Mouse (Mus musculus) midbrain, embryonic 13.5 days (tissue): ENCODE measurements around the gene Mycbp2. TPM values are rescaled to one million over a fixed set of nuclear protein-coding genes. Genes with fewer than 3 reads are reported as not detected.

Experiments
- ATAC-seq: fragments of 200-750 bp; cut with Nextera tagmentation; 2 replicates; pipeline ENCODE4 v1.8.0; 2017; ENCODE audit warnings: mild to moderate bottlenecking, moderate TSS enrichment, moderate library complexity
- H3K27ac ChIP-seq: fragments of 300-500 bp; sonication (generic); 2 replicates; pipeline ENCODE4 v1.5.1; 2015; ENCODE audit warnings: inconsistent platforms, mild to moderate bottlenecking, moderate library complexity
- H3K27me3 ChIP-seq: fragments of 300-500 bp; sonication (generic); 2 replicates; pipeline ENCODE4 v1.6.1; 2015; ENCODE audit warnings: mild to moderate bottlenecking, inconsistent platforms
- H3K36me3 ChIP-seq: fragments of 300-500 bp; sonication (generic); 2 replicates; pipeline ENCODE4 v1.6.1; 2015; ENCODE audit warnings: mild to moderate bottlenecking, inconsistent platforms
- H3K4me1 ChIP-seq: fragments of 300-500 bp; sonication (generic); replicated peaks from 2 replicates; pipeline ENCODE4 v1.6.1; 2015; ENCODE audit warnings: inconsistent platforms
- H3K4me2 ChIP-seq: fragments of 300-500 bp; sonication (generic); replicated peaks from 2 replicates; pipeline ENCODE4 v1.6.1; 2015; ENCODE audit warnings: moderate library complexity, mild to moderate bottlenecking, inconsistent platforms
- H3K4me3 ChIP-seq: fragments of 300-500 bp; sonication (generic); replicated peaks from 2 replicates; pipeline ENCODE4 v1.5.1; 2015; ENCODE audit warnings: mild to moderate bottlenecking, inconsistent platforms
- H3K9ac ChIP-seq: fragments of 300-500 bp; sonication (generic); replicated peaks from 2 replicates; pipeline ENCODE4 v1.6.1; 2015; ENCODE audit warnings: mild to moderate bottlenecking, inconsistent platforms
- H3K9me3 ChIP-seq: fragments of 300-500 bp; sonication (generic); 2 replicates; pipeline ENCODE4 v1.6.1; 2016; ENCODE audit warnings: mild to moderate bottlenecking, inconsistent platforms
- WGBS: fragments of 180-500 bp; shearing (Covaris S2); methylation state at CpG from one replicate; pipeline ENCODE4 v1.1.7; 2015; 5-methylcytosine and 5-hydroxymethylcytosine counted together
- polyA plus RNA-seq: library from polyadenylated mRNA; unstranded; fragments of >200 nt; fragmentation: Nextera tagmentation; extraction: Ambion mirVana; gene quantifications from 2 replicates; pipeline ENCODE4 v1.2.1, GENCODE M21; 2015

The Mycbp2 gene
- polyA plus RNA-seq, 1 experiment from 2014 or later = 47.4 TPM

DNA sequence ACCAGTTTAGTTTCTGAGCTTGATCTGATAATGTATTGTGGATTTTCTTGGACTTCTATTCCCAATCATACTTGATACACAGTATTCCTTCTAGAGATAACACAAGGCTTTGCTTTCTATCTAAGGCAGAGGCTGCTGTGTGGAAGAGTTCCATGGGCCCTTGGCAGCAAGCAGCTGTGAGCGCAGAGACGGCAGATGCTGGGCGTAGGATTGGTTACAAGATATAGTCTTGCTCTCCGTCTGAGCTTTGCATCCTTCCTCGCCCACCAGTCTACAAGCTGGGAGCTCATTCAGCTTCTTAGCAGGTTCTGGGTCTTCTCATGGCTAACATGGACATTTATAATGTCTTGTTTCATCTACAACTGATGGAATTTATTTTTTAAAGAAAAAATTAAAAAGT is 196.5 kb downstream of the Mycbp2 start:
- no peak overlapping the region for H3K9ac ChIP-seq
- H3K36me3 ChIP-seq = peaks cover 64% of the 10 kb centered on the region
- 91% methylated on average over 5 of the region's 5 CpGs for WGBS
- ATAC-seq = no peak
- H3K27ac ChIP-seq = no peak overlapping the region
- no peaks in the 10 kb centered on the region for H3K9me3 ChIP-seq
- H3K27me3 ChIP-seq = no peaks in the 10 kb centered on the region
- no peak overlapping the region for H3K4me2 ChIP-seq
- no peak overlapping the region for H3K4me3 ChIP-seq
- no peaks in the 10 kb centered on the region for H3K4me1 ChIP-seq

DNA sequence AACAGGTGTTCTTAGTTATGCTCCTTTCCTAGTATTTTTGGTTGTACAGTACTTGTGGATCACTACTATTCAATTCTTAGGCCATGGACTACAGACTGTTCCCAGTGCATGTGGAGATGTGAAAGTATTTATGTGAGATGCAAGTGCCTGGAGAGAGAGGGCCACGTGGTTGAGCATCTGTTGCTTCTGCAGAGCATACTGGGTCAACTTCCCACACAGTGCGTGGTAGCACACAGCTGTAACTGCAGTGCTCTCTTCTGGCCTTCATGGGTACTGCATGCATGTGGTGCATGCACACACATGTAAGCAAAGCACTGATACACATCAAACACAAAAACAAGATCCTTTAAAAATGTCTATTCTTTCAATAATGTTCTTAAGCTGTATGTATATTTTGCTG is 214.6 kb downstream of the Mycbp2 start:
- no peak for ATAC-seq
- Histone ChIP-seq H3K4me3 (no peak overlapping the region), H3K36me3 (peaks cover 67% of the 10 kb centered on the region), H3K9ac (no peak overlapping the region), H3K27me3 (no peaks in the 10 kb centered on the region), H3K4me2 (no peak overlapping the region), H3K9me3 (no peaks in the 10 kb centered on the region), H3K4me1 (no peaks in the 10 kb centered on the region), H3K27ac (no peak overlapping the region)
- 91% methylated on average over 2 of the region's 2 CpGs for WGBS

DNA sequence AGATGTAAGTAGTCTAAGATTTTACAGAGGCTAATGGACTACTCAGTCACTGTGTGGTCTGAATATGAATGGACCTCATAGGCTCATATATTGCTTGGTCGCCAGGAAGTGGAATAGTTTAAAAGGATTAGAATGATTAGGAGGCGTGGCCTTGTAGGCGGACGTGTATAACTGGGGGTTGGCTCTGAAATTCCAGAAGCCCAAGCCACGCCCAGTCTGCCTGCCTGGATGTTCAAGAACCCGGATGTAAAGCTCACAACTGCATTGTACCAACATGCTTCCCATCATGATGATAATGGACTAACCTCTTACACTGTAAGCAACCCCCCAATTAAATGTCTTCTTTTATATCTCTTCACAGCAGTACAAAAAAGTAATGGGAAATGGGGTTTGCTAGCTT is 220.9 kb downstream of the Mycbp2 start:
- H3K27ac ChIP-seq = no peak overlapping the region
- H3K9me3 ChIP-seq = no peaks in the 10 kb centered on the region
- WGBS = 87% methylated on average over 6 of the region's 6 CpGs
- no peak overlapping the region for H3K9ac ChIP-seq
- peaks cover 75% of the 10 kb centered on the region for H3K36me3 ChIP-seq
- H3K4me1 ChIP-seq = no peaks in the 10 kb centered on the region
- no peak for ATAC-seq
- no peak overlapping the region for H3K4me2 ChIP-seq
- no peaks in the 10 kb centered on the region for H3K27me3 ChIP-seq
- H3K4me3 ChIP-seq = no peak overlapping the region

DNA sequence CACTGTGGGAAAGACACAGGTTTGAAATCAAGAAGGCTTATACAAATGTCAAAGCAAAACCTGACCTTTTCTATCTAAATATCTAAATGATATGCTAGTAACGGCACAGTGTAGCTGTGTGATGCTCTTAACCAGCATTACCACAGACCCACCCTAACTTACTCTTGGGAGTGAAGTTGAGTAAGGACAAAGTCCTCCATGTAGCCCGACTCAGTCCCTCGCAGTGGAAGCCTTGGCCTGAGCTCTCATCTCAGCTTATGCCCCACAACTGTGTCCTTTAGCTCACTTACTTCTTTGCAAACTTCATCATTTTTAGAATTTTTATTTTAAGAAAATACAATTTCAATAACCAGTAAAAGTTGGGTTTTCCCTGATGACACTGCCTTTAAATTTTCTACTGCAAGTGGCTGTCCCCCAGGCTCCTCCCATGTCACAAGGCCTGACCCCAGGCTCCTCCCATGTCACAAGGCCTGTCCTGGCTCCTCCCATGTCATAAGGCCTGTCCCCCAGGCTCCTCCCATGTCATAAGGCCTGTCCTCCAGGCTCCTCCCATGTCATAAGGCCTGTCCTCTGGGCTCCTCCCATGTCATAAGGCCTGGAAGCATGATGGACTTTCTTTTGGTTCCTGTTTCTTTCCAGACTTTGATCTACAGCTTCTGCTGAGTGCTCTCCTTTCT is 231.5 kb downstream of the Mycbp2 start:
- Histone ChIP-seq H3K4me3 (no peak overlapping the region), H3K4me2 (no peak overlapping the region), H3K27ac (no peak overlapping the region), H3K9ac (no peak overlapping the region), H3K9me3 (no peaks in the 10 kb centered on the region), H3K36me3 (peaks cover 65% of the 10 kb centered on the region), H3K27me3 (no peaks in the 10 kb centered on the region), H3K4me1 (no peaks in the 10 kb centered on the region)
- WGBS = 96% methylated on average over 3 of the region's 3 CpGs
- no peak for ATAC-seq

DNA sequence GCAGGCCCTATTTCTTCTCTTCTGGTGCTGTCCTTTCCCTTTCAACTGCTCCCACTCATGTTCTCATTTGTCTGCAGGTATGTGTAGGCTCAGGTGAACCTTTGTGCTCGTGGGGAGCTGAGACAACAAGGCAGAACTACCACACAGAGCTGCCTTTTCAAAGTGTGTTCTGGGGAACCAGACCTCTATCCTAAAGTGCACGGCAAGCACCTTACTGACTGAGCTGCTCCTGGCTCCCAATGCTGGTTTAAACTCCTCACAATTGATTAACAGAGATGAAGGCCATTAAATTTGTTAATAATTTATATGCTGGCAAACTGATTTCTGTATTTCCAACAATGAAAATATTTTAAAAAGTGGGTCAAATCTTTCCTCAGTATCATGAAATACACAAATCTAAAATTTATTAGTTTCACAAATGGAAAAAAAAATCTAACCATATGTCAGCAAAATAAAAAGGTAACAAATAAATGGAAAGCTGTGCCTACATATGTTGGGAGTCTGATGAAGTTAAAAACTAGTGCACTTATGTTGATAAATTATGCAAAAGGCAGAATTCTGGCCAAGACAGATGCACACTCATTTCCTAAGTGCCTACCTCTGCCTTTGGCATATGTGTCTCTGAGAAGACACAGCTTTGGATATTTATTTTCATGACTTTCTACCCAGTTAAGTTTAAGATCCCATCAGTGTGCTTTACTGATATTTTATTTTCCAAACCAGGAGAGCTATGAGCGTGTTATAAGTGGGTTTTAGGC is 233.8 kb downstream of the Mycbp2 start:
- no peak for ATAC-seq
- no peak overlapping the region for H3K4me3 ChIP-seq
- 90% methylated on average over 3 of the region's 3 CpGs for WGBS
- no peak overlapping the region for H3K9ac ChIP-seq
- no peaks in the 10 kb centered on the region for H3K9me3 ChIP-seq
- H3K4me1 ChIP-seq = no peaks in the 10 kb centered on the region
- H3K27me3 ChIP-seq = no peaks in the 10 kb centered on the region
- H3K27ac ChIP-seq = no peak overlapping the region
- peaks cover 49% of the 10 kb centered on the region for H3K36me3 ChIP-seq
- no peak overlapping the region for H3K4me2 ChIP-seq

DNA sequence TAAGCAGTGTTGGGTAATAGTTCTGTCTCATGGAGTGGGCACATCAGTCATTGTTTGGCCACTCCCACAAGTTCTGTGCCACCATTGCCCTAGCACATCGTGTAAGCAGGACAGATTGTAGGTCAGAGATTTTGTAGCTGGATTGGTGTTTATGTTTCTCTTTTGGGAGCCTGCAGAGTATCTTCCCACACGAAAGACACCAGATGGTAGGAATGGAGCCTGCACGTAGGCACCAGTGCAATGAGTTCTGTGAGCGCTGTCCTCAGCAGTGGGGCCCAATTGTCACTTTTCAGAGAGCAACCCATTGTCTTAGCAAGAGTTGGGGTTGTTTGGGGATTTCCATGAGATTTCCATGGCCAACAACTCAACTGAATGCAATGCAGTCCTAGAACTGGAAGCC is 236.6 kb downstream of the Mycbp2 start:
- Histone ChIP-seq H3K36me3 (peaks cover 22% of the 10 kb centered on the region), H3K27ac (no peak overlapping the region), H3K4me1 (no peaks in the 10 kb centered on the region), H3K9me3 (no peaks in the 10 kb centered on the region), H3K9ac (no peak overlapping the region), H3K4me3 (no peak overlapping the region), H3K27me3 (no peaks in the 10 kb centered on the region), H3K4me2 (no peak overlapping the region)
- no peak for ATAC-seq
- WGBS = 89% methylated on average over 4 of the region's 4 CpGs

DNA sequence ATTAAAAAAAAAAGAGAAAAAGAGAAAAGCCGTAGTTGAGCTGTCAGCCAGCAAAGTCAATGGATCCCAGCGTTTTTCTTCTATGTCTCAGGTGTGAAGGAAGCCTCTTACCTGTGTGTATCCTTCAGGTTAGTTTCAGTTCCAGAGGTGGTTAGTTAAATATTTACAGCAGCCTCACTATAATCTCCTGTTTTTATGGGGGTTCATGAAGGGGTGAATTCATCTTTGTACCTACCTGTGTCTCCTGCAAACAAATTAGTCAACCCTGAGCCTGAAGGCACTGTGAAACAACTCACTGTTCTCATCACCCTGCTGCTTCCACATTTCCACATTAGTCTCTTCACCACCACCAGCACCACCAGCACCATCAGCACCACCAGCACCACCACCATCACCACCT is 240.3 kb downstream of the Mycbp2 start:
- Histone ChIP-seq H3K36me3 (no peaks in the 10 kb centered on the region), H3K9ac (no peak overlapping the region), H3K9me3 (no peaks in the 10 kb centered on the region), H3K4me2 (no peak overlapping the region), H3K4me1 (no peaks in the 10 kb centered on the region), H3K27me3 (no peaks in the 10 kb centered on the region), H3K27ac (no peak overlapping the region), H3K4me3 (no peak overlapping the region)
- ATAC-seq = no peak
- 90% methylated on average over 2 of the region's 2 CpGs for WGBS

DNA sequence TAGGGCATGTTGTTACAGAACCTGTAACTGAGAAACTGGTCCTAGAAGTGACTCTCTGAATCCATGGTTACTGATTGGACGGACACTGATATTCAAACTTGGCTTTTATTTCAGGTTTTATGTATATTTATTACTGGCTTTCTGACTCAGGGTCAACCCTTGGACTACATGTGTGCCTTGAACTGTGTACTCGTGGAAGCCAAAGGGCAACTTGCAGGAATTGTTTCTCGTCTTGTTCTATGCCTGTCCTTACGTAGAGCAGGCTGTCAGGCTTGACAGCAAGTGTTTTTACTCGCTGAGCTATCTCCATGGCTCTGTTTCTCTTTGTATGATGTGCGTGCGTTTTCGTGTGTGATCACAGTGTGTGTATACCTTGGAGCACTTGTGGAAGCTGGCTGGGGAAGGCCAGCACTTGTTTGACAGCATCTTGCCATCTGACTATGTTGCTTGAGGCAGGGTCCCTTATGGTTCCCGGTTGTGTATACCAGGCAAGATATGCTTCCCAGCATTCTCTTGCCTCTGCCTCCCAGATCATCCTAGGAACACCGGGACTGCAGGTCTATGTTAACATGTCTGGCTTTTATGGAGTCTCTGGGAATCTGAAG is 243.8 kb downstream of the Mycbp2 start:
- Histone ChIP-seq H3K4me2 (no peak overlapping the region), H3K36me3 (no peaks in the 10 kb centered on the region), H3K4me3 (no peak overlapping the region), H3K9me3 (no peaks in the 10 kb centered on the region), H3K9ac (no peak overlapping the region), H3K27ac (no peak overlapping the region), H3K4me1 (peaks cover 3% of the 10 kb centered on the region; the same call in 1 of the 2 replicates), H3K27me3 (no peaks in the 10 kb centered on the region)
- no peak for ATAC-seq
- WGBS = 86% methylated on average over 10 of the region's 10 CpGs

DNA sequence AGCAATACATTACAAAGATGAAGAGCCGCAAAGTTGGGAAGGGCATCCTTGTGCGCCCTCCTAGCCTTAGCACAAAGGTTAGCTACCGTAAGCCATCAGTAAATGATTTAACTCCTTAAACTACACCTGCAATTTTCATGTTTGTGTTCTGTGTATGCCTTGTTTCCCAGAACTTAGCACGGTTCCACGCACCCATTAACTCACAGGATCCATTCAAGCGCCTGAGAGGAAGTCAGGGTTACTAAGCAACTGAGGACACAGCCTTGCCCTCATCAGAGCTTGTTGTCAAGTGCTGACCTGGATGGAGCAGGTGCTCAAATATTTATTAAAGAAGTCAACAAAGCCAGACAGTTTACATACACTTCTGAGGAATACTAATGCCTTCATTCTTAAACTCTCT is 244.4 kb downstream of the Mycbp2 start:
- 69% methylated on average over 6 of the region's 6 CpGs for WGBS
- Histone ChIP-seq H3K4me3 (no peak overlapping the region), H3K4me2 (no peak overlapping the region), H3K36me3 (no peaks in the 10 kb centered on the region), H3K27me3 (no peaks in the 10 kb centered on the region), H3K27ac (no peak overlapping the region), H3K9me3 (no peaks in the 10 kb centered on the region), H3K4me1 (peaks cover 7% of the 10 kb centered on the region), H3K9ac (no peak overlapping the region)
- ATAC-seq = no peak

DNA sequence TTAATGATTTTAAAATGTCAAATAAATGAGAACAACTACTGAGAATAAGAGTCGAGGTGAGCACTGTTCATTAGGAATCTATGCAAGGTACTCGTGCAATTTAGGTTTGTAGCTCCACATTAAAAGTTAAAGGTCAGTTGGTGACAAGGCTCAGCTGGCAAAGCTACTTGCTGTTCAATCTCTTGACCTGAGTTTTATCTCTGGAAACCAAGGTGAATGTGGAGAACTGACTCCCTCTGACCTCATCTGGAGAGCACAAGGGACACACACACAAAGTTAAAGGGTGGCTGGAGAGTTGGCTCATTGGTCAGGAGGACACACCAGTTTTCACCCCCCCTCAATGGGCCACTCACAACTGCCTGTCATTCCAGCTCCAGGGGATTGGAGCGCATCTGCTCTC is 245.4 kb downstream of the Mycbp2 start:
- Histone ChIP-seq H3K36me3 (no peaks in the 10 kb centered on the region), H3K27ac (no peak overlapping the region), H3K4me2 (no peak overlapping the region), H3K4me1 (peaks cover 18% of the 10 kb centered on the region), H3K27me3 (no peaks in the 10 kb centered on the region), H3K4me3 (no peak overlapping the region), H3K9me3 (no peaks in the 10 kb centered on the region), H3K9ac (no peak overlapping the region)
- WGBS = 76% methylated on average over 3 of the region's 3 CpGs
- no peak for ATAC-seq

DNA sequence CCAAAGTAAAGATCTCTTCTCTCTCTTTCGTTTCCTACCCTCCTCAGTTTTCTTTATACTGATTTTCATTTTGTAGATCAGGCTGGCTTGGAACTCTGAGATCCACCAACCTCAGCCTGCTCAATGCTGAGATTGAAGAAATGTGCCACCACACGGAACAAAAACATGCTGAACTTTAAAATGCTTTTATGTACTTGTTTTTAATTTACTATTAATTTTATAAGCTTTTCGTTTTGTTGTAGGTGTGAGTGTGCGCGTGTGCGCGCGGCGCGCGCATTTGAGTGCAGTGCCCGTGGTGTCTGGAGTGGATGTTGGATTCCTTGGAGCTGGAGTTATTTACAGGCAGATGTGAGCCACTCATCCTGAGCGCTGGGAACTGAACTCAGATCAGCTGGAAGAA is 246.3 kb downstream of the Mycbp2 start:
- no peaks in the 10 kb centered on the region for H3K27me3 ChIP-seq
- peak overlapping the region; percentile 67; the same call in 1 of the 2 replicates for H3K4me2 ChIP-seq
- no peaks in the 10 kb centered on the region for H3K9me3 ChIP-seq
- H3K27ac ChIP-seq = no peak overlapping the region
- H3K9ac ChIP-seq = no peak overlapping the region
- H3K4me1 ChIP-seq = peaks cover 24% of the 10 kb centered on the region
- H3K36me3 ChIP-seq = peaks cover under 1% of the 10 kb centered on the region; the same call in 1 of the 2 replicates
- H3K4me3 ChIP-seq = peak overlapping the region; percentile 88; the same call in 1 of the 2 replicates
- WGBS = 84% methylated on average over 13 of the region's 13 CpGs
- no peak for ATAC-seq

DNA sequence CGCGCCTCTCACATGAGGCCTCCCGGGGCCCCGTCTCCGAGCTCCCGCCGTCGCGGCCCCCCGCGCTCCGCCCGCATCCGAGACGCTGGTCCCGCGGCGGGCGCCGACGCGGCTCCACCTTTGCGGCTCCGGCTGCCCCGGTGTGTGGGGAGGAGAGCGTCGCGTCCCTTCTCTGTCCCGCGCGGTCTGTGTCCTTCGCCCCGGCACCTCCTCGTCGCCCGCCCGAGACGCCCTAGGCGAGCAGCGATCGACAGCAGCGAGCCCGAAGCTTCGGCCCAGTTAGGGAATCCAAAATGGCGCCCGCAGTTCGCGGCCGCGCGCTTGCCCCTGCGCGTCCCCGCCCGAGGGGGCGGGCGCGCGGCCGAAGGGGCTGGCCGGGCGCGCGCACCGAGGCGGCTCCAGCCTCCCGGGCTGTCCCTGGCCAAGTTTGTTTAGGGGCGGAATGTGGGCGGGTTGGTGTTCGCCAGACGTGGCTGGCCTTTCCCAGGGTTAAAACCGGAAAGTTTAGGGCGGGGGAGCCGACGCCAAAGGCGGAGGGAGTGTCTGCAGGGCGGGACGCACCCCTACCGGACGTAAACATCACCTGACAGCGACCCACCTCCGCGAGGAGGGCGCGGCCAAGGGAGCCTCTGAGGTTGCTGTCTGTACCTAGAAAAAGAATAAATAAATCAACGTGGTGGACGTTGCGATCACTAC is 247.2 kb downstream of the Mycbp2 start, which contains the start of gene Fbxl3:
Gene Fbxl3 (minus strand): TSS at position 329 of the 696 bp plus-strand sequence.
- peak within 1 kb of the TSS; percentile 67 for H3K4me2 ChIP-seq
- peak within 1 kb of the TSS; percentile 99 for H3K27ac ChIP-seq
- H3K4me1 ChIP-seq = peaks cover 30% of the 10 kb centered on the region
- no peaks in the 10 kb centered on the region for H3K27me3 ChIP-seq
- no peaks in the 10 kb centered on the region for H3K9me3 ChIP-seq
- peak within 1 kb of the TSS; percentile 88 for H3K4me3 ChIP-seq
- peak within 1 kb of the TSS; percentile 96 for H3K9ac ChIP-seq
- peaks cover 7% of the 10 kb centered on the region; the same call in 1 of the 2 replicates for H3K36me3 ChIP-seq
- WGBS = under 1% methylated on average over 72 of the region's 88 CpGs
- peak; percentile 91 for ATAC-seq
